Mouse (Mus musculus): ENCODE data around the gene Fbxl16.

GRCm38 (mm10) chr17:25869954-25870353 lies 61.1 kb downstream of the Fbxl16 start:
- no peak for TF ChIP-seq RCOR1 (conservative IDR thresholded peaks at IDR 0.05; ENCODE audit: low read depth, low read length)
- TF ChIP-seq JUND (conservative IDR thresholded peaks at IDR 0.05; ENCODE audit: low read depth, low read length), result no peak
- no peak for TF ChIP-seq CTCF (conservative IDR thresholded peaks at IDR 0.05 in 1 of 2, IDR thresholded peaks at IDR 0.05 in 1 of 2; ENCODE audit: low read depth in 2 of 2, low read length in 2 of 2)
- TF ChIP-seq MXI1 (IDR thresholded peaks at IDR 0.05; ENCODE audit: low read depth, low read length), result no peak
- TF ChIP-seq KAT2A (IDR thresholded peaks at IDR 0.05; ENCODE audit: insufficient replicate concordance, low read length), result no peak
- TF ChIP-seq POLR2A (IDR thresholded peaks at IDR 0.05; ENCODE audit: low read depth, low read length), result no peak
- no peak for TF ChIP-seq CHD2 (IDR thresholded peaks at IDR 0.05; ENCODE audit: low read length)
- TF ChIP-seq CHD1 (IDR thresholded peaks at IDR 0.05; ENCODE audit: low read depth, low read length), result no peak
- TF ChIP-seq GABPA (IDR thresholded peaks at IDR 0.05; ENCODE audit: insufficient replicate concordance, low read depth, low read length), result no peak
- no peak for TF ChIP-seq MAZ (IDR thresholded peaks at IDR 0.05; ENCODE audit: low read depth, low read length)
- no peak for TF ChIP-seq ZNF384 (IDR thresholded peaks at IDR 0.05; ENCODE audit: low read depth, low read length)
- no peak for TF ChIP-seq POLR2AphosphoS2 (IDR thresholded peaks at IDR 0.05; ENCODE audit: low read depth, low read length)

Data from CH12.LX (cell line).